Mouse (Mus musculus) heart, embryonic 11.5 days (tissue): ENCODE results near the gene Olfr1047. TPM values are rescaled to one million over a fixed set of nuclear protein-coding genes. Genes with fewer than 3 reads are reported as not detected.
"Not testable (repeated sequence)": the region's sequence is repeated elsewhere in the genome, so short reads cannot be mapped to it uniquely, and the experiment has no call there.

Source experiments
- ATAC-seq: fragments of 200-750 bp; cut with Nextera tagmentation; replicated peaks from 2 replicates; pipeline ENCODE4 v1.8.0; 2017; ENCODE audit warnings: moderate library complexity; ENCODE audit not compliant: insufficient number of reproducible peaks, low FRiP score, low TSS enrichment
- H3K27ac ChIP-seq: fragments of 300-500 bp; sonication (generic); 2 replicates; pipeline ENCODE4 v1.5.1; 2014; ENCODE audit warnings: mild to moderate bottlenecking, low read depth, low read length
- H3K27me3 ChIP-seq: fragments of 300-500 bp; sonication (generic); 2 replicates; pipeline ENCODE4 v1.6.1; 2014; ENCODE audit warnings: mild to moderate bottlenecking, low read length, mixed read lengths; ENCODE audit not compliant: control insufficient read depth, insufficient read depth
- H3K36me3 ChIP-seq: fragments of 300-500 bp; sonication (generic); 2 replicates; pipeline ENCODE4 v1.6.1; 2014; ENCODE audit warnings: mild to moderate bottlenecking, low read length, moderate library complexity, mixed read lengths; ENCODE audit not compliant: control insufficient read depth, insufficient read depth
- H3K4me1 ChIP-seq: fragments of 300-500 bp; sonication (generic); 2 replicates; pipeline ENCODE4 v1.6.1; 2014; ENCODE audit warnings: low read length; ENCODE audit not compliant: control insufficient read depth, insufficient read depth
- H3K4me2 ChIP-seq: fragments of 300-500 bp; sonication (generic); 2 replicates; pipeline ENCODE4 v1.6.1; 2014; ENCODE audit warnings: mild to moderate bottlenecking, moderate library complexity
- H3K4me3 ChIP-seq: fragments of 300-500 bp; sonication (generic); 2 replicates; pipeline ENCODE4 v1.5.1; 2014; ENCODE audit warnings: low read depth, low read length
- H3K9ac ChIP-seq: fragments of 300-500 bp; sonication (generic); 2 replicates; pipeline ENCODE4 v1.6.1; 2014; ENCODE audit warnings: mild to moderate bottlenecking, low read depth, low read length, moderate library complexity
- H3K9me3 ChIP-seq: fragments of 300-500 bp; sonication (generic); replicated peaks from 2 replicates; pipeline ENCODE4 v1.6.1; 2016; ENCODE audit warnings: low read length; ENCODE audit not compliant: control insufficient read depth
- WGBS: fragments of 180-500 bp; shearing (Covaris S2); extraction: QIAGEN DNeasy Blood & Tissue Kit; methylation state at CpG from one replicate; pipeline ENCODE4 v1.1.7; 2014; ENCODE audit not compliant: insufficient replicate concordance; 5-methylcytosine and 5-hydroxymethylcytosine counted together
- polyA plus RNA-seq: library from polyadenylated mRNA; unstranded; fragments of >200 nt; fragmentation: Nextera tagmentation; extraction: Ambion mirVana; gene quantifications from 2 replicates; pipeline ENCODE4 v1.2.1, GENCODE M21; 2014

Gene Olfr1047
- polyA plus RNA-seq: not detected in 2 replicates

GRCm38 (mm10) chr2:86231301-86231700 is at the start of gene Olfr1047:
Gene Olfr1047 (minus strand): TSS chr2:86231401.
- no peaks in the 10 kb centered on the region for H3K36me3 ChIP-seq
- no peak within 1 kb of the TSS for H3K4me2 ChIP-seq
- ATAC-seq: no peak
- no peaks in the 10 kb centered on the region for H3K27me3 ChIP-seq
- no peak within 1 kb of the TSS for H3K27ac ChIP-seq
- 81% methylated on average over 1 of the region's 1 CpGs for WGBS
- no peaks in the 10 kb centered on the region for H3K9me3 ChIP-seq
- no peaks in the 10 kb centered on the region for H3K4me1 ChIP-seq
- H3K4me3 ChIP-seq: no peak within 1 kb of the TSS
- no peak within 1 kb of the TSS for H3K9ac ChIP-seq

GRCm38 (mm10) chr2:86278988-86279387 is 47.8 kb upstream of the Olfr1047 start, which contains the start of gene Olfr1051:
Gene Olfr1051 (minus strand): TSS chr2:86279088.
- not testable (repeated sequence) for H3K4me2 ChIP-seq, H3K27ac ChIP-seq, H3K4me3 ChIP-seq, ATAC-seq, H3K36me3 ChIP-seq, H3K9me3 ChIP-seq, H3K9ac ChIP-seq, H3K27me3 ChIP-seq, H3K4me1 ChIP-seq

DNA sequence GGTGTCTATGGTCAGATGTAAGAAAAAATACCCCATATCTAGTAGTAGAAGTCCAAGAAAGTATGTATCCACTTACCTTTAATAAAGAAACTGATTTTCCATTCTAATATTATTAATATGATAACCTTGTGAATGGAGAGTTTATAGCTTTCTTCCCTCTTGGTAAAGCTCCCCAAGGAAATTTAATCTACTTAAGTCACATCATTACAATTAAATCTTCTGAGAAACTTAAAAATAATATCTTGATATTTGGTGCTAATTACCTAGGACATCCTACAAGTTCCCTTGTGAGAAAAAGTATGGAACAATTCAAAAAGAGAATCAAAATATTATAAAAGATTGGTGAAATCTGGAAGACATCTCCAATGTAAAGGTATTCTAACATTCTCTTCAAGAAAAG is 27.0 kb upstream of the Olfr1047 start, which contains the start of gene Olfr1049:
Gene Olfr1049, minus strand, starts transcription at position 101 of the 400 bp plus-strand sequence.
- H3K36me3 ChIP-seq, H3K9me3 ChIP-seq, H3K4me1 ChIP-seq, ATAC-seq, H3K9ac ChIP-seq, H3K4me2 ChIP-seq, H3K27ac ChIP-seq, H3K27me3 ChIP-seq, H3K4me3 ChIP-seq: not testable (repeated sequence)

DNA sequence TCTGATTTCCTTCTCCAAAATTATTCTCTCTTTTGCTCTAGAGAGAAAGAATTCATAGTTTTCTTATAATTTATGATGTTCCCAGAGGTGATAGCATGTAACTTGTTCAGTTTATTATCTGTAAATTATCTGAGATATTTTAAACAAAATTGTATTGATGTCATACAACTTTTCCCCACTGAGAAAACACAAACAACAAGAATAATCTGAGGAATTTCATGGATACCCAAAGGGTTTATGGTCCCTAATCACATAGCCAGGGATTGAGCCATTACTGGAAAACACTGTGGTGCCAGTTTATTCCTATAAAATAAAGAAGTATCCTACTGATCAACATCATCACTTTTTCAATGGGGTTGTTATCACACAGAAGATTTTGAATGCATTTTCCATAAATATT is 9.0 kb upstream of the Olfr1047 start, which contains the start of gene Olfr1048:
Gene Olfr1048, minus strand, starts transcription at position 101 of the 400 bp plus-strand sequence.
- Histone ChIP-seq H3K9ac (no peak within 1 kb of the TSS), H3K27me3 (no peaks in the 10 kb centered on the region), H3K36me3 (no peaks in the 10 kb centered on the region), H3K27ac (no peak within 1 kb of the TSS), H3K9me3 (no peaks in the 10 kb centered on the region), H3K4me3 (no peak within 1 kb of the TSS), H3K4me2 (no peak within 1 kb of the TSS), H3K4me1 (no peaks in the 10 kb centered on the region)
- no peak for ATAC-seq

DNA sequence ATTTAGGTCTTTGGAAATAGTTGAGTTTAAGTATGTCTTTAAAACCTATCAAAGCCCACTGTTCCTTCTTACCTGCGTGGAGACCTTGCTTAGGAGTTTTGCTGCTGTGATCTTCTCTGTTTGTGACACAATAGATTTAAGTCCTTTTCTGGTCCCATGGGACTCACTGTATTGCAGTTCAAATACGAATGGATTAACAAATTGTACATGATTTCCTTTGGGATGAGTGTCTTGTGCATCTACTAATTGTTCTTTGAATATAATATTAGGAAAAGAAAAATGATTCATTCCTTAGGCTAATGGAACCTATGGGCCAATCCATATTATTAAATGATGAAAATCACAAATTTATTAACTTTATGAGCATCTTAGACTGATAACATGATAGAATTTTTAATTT is 12.0 kb downstream of the Olfr1047 start, which contains the start of gene Olfr1046:
Gene Olfr1046, minus strand, starts transcription at position 101 of the 400 bp plus-strand sequence.
- H3K4me1 ChIP-seq: no peaks in the 10 kb centered on the region
- no peak within 1 kb of the TSS for H3K9ac ChIP-seq
- H3K4me2 ChIP-seq: no peak within 1 kb of the TSS
- WGBS: 64% methylated on average over 2 of the region's 2 CpGs
- no peaks in the 10 kb centered on the region for H3K36me3 ChIP-seq
- no peaks in the 10 kb centered on the region for H3K27me3 ChIP-seq
- ATAC-seq: no peak
- no peak within 1 kb of the TSS for H3K4me3 ChIP-seq
- H3K9me3 ChIP-seq: no peaks in the 10 kb centered on the region
- no peak within 1 kb of the TSS for H3K27ac ChIP-seq

DNA sequence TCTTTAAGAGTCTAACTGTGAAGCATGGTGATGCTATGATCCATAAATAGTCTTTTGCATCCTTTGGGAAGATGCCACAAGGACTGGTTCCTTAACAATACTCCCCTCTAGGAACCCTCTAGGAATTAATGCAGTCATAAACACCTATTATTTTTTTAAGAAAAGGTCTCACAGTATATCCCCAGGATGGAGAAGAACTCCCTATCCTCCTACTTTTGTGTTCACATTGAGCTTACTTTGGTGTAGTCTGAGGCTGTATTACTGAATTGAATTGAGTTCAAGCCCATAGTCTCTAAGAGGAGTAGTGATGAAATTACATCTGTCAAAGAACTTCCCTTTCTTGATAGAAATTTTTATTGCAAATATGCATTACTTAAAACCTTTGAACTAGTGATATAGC is 28.3 kb downstream of the Olfr1047 start, which contains the start of gene Olfr1045:
Gene Olfr1045, minus strand, starts transcription at position 101 of the 400 bp plus-strand sequence.
- Histone ChIP-seq H3K9me3 (no peaks in the 10 kb centered on the region), H3K27me3 (no peaks in the 10 kb centered on the region), H3K27ac (no peak within 1 kb of the TSS), H3K36me3 (no peaks in the 10 kb centered on the region), H3K4me1 (no peaks in the 10 kb centered on the region), H3K4me2 (no peak within 1 kb of the TSS), H3K9ac (no peak within 1 kb of the TSS), H3K4me3 (no peak within 1 kb of the TSS)
- no peak for ATAC-seq

DNA sequence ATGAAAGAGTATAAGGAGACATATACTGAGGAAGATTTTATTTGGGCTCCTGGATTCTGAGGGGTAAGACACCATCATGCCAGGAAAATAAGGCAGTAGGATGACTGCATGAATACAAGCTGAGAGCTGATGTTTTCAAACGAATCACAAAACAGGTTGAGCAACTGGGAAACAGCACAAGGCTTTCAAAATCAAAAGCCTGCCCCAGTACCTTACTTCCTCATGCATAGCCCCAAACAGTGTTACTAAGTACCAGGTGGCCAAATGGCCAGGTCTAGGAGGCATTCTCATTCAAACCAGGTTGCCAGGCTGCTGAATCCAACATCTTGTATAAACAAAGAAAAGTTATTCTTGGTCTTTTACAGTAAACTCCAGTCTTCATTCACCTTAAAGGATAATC is 35.3 kb downstream of the Olfr1047 start:
- Histone ChIP-seq H3K4me2 (no peak overlapping the region), H3K27me3 (no peaks in the 10 kb centered on the region), H3K36me3 (no peaks in the 10 kb centered on the region), H3K9ac (no peak overlapping the region), H3K27ac (no peak overlapping the region), H3K4me3 (no peak overlapping the region), H3K4me1 (no peaks in the 10 kb centered on the region), H3K9me3 (no peaks in the 10 kb centered on the region)
- WGBS: 30% methylated on average over 1 of the region's 1 CpGs
- no peak for ATAC-seq

- H3K36me3 ChIP-seq: no peaks in the 10 kb centered on the region
- ATAC-seq: no peak
- no peaks in the 10 kb centered on the region for H3K4me1 ChIP-seq
- no peak within 1 kb of the TSS for H3K9ac ChIP-seq
- no peaks in the 10 kb centered on the region for H3K27me3 ChIP-seq
- no peak within 1 kb of the TSS for H3K4me3 ChIP-seq
- H3K27ac ChIP-seq: no peak within 1 kb of the TSS
- no peaks in the 10 kb centered on the region for H3K9me3 ChIP-seq
- H3K4me2 ChIP-seq: no peak within 1 kb of the TSS
Measured at GRCm38 (mm10) chr2:86185583-86185982, 45.6 kb downstream of the Olfr1047 start, which contains the start of gene Olfr52. Gene Olfr52 (minus strand): TSS chr2:86185683.

DNA sequence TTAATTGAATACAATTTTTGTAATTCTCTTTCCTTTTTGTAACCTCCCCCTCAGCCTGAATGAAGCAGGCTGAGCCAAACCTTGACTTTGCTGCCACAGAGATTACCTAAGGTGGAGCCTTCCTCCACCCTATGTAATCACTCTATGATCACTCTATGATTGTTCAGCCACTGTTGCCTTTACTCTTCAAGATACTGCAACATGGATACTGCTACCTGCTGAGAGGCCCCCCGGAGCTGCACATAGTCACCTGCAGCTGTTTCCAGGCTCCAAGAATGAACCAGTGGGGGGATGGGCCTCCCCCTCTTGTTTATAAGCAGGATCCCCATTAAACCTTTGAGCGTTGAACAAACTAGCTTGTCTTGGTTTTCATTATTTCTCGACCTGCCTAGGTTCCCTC is 51.3 kb downstream of the Olfr1047 start:
- no peak overlapping the region for H3K27ac ChIP-seq
- no peaks in the 10 kb centered on the region for H3K36me3 ChIP-seq
- H3K27me3 ChIP-seq: no peaks in the 10 kb centered on the region
- no peaks in the 10 kb centered on the region for H3K9me3 ChIP-seq
- no peak for ATAC-seq
- H3K4me2 ChIP-seq: no peak overlapping the region
- no peaks in the 10 kb centered on the region for H3K4me1 ChIP-seq
- no peak overlapping the region for H3K9ac ChIP-seq
- 84% methylated on average over 3 of the region's 3 CpGs for WGBS
- H3K4me3 ChIP-seq: no peak overlapping the region
